Mouse (Mus musculus) neural tube, embryonic 12.5 days (tissue): Measurements from ENCODE around the gene Racgap1. TPM values are rescaled to one million over a fixed set of nuclear protein-coding genes. Genes with fewer than 3 reads are reported as not detected.
A peak's percentile ranks its signal among the peaks of the same experiment; 100 is the strongest.

Source experiments
- ATAC-seq: fragments of 200-750 bp; cut with Nextera tagmentation; 2 replicates; pipeline ENCODE4 v1.8.0; 2017; ENCODE audit warnings: low read depth, mild to moderate bottlenecking, moderate TSS enrichment, moderate library complexity; ENCODE audit not compliant: low FRiP score
- H3K27ac ChIP-seq: fragments of 300-500 bp; sonication (generic); 2 replicates; pipeline ENCODE4 v1.5.1; 2016
- H3K27me3 ChIP-seq: fragments of 300-500 bp; sonication (generic); replicated peaks from 2 replicates; pipeline ENCODE4 v1.6.1; 2016; ENCODE audit warnings: mild to moderate bottlenecking
- H3K36me3 ChIP-seq: fragments of 300-500 bp; sonication (generic); 2 replicates; pipeline ENCODE4 v1.6.1; 2016; ENCODE audit warnings: mild to moderate bottlenecking
- H3K4me1 ChIP-seq: fragments of 300-500 bp; sonication (generic); 2 replicates; pipeline ENCODE4 v1.6.1; 2016
- H3K4me2 ChIP-seq: fragments of 300-500 bp; sonication (generic); replicated peaks from 2 replicates; pipeline ENCODE4 v1.6.1; 2016; ENCODE audit warnings: mild to moderate bottlenecking
- H3K4me3 ChIP-seq: fragments of 300-500 bp; sonication (generic); 2 replicates; pipeline ENCODE4 v1.5.1; 2016
- H3K9ac ChIP-seq: fragments of 300-500 bp; sonication (generic); 2 replicates; pipeline ENCODE4 v1.6.1; 2016; ENCODE audit warnings: mild to moderate bottlenecking
- H3K9me3 ChIP-seq: fragments of 300-500 bp; sonication (generic); 2 replicates; pipeline ENCODE4 v1.6.1; 2016; ENCODE audit warnings: mild to moderate bottlenecking
- WGBS: fragments of 180-500 bp; shearing (Covaris S2); methylation state at CpG from one replicate; pipeline ENCODE4 v1.1.7; 2016; 5-methylcytosine and 5-hydroxymethylcytosine counted together
- polyA plus RNA-seq: library from polyadenylated mRNA; unstranded; fragments of >200 nt; fragmentation: Nextera tagmentation; extraction: Ambion mirVana; gene quantifications from 2 replicates; pipeline ENCODE4 v1.2.1, GENCODE M21; 2016

Gene Racgap1
- 207 and 218 TPM in 2 replicates for polyA plus RNA-seq

DNA sequence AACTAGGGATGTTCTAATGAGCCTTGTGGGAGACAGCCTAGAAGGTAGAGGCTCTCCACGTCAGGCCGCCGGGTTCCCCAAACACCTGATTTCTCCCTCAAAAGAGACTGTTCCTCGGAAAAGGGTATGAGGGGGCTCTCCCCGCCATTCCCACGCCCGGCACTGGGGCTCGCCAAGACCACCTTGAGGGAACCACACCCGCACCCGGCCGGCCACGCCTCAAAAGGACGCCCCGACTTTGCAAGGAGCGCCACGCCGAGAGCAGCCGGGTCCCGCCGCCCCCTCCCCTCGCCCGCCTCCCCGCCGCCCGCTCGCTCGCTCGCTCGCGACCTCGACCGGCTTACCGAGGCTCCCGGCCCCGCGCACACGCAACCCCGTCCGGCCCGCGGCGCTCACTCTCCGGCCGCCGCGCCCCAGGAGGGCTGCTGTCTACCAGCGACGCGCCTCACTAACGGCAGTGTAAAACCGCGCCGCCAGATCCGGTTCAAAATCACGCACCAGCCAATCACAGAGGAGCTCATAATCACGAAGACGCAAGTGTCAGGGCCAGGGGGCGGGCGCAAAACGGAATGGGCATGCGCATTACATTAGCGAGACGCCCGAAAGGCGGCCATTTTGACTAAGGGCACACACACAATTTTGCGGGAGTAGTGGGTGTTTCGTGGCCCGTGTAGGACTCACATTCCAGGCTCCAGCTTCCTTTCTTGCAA lies at the start of gene Racgap1:
Gene Racgap1 (minus strand): TSS at position 494 of the 710 bp plus-strand sequence.
- peak; percentile 87 for ATAC-seq
- no peak within 1 kb of the TSS for H3K27ac ChIP-seq

DNA sequence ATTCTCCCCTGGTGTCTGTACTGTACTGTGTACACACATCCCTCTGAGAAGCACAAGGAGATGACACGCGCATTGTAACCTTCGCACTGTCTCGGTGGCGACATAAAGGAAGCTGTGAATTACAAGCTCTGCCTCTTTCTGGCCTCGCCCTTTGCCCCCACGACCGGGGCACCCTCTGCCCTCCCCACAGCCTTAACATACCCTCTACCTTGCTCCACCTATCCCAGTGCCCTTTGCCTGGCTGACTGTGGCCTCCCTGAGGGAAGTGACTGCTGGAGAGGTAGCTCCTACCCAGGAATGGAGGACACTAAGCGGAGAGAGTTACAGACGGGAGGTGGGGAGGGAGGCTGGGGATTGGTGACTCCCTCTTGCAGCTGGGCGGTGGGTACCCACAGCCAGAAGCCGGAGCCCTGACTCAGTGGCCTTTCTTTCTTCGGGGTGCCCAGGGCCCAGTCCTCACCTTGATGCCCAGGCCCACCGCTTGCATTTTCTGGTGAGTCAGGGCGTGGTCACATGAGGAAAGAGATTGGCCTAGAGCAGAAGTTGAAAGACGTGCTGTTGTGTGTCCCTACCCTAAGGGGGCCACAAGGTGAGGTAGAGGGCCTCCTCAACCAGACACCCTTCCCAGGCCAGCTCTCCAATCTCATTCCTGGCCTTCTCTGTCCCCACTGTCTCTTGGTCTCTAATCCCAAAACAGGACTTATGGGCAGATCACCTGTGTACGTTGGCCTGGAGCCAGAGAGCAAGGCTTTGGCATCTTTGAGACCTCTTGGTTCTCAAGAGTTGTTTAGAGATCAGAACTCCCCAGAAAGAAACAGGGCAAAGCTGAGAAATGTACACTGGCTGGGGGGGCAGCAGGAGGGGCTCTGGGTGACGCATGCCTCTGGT lies 49.0 kb upstream of the Racgap1 start:
- Histone ChIP-seq H3K4me1 (peaks cover 34% of the 10 kb centered on the region), H3K27ac (no peak overlapping the region), H3K9me3 (no peaks in the 10 kb centered on the region), H3K27me3 (no peaks in the 10 kb centered on the region), H3K4me3 (no peak overlapping the region), H3K9ac (no peak overlapping the region), H3K36me3 (peaks cover 33% of the 10 kb centered on the region), H3K4me2 (no peak overlapping the region)
- 88% methylated on average over 18 of the region's 18 CpGs for WGBS
- ATAC-seq, result no peak

More for the DNA sequence above, at the start of gene Racgap1:
- WGBS, result under 1% methylated on average over 56 of the region's 68 CpGs
- H3K4me3 ChIP-seq, result peak within 1 kb of the TSS; percentile 84
- H3K36me3 ChIP-seq, result no peaks in the 10 kb centered on the region
- H3K27me3 ChIP-seq, result peaks cover 16% of the 10 kb centered on the region
- no peaks in the 10 kb centered on the region for H3K9me3 ChIP-seq
- H3K4me2 ChIP-seq, result peak within 1 kb of the TSS; percentile 86
- H3K9ac ChIP-seq, result peak within 1 kb of the TSS; percentile 83
- peaks cover 66% of the 10 kb centered on the region for H3K4me1 ChIP-seq

DNA sequence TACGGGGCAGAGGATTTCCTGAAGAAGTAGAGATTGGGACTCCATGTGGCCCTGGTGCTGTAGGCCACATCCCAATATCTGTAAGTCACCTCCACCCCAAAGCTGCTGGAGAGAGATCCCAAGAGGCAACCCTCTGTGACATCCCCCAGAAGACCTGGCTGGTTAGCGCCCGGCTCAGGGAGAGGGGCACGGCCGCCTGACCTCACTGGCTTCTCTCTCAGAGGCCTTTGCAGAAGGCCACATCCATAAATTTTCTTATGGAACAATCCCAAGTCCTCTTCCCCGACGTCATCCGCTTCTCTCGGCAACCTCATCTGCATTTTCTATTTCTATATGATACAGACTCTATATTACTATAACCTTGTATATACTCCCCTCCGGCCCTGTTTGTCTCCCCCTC lies 48.3 kb upstream of the Racgap1 start:
- 70% methylated on average over 10 of the region's 10 CpGs for WGBS
- no peaks in the 10 kb centered on the region for H3K9me3 ChIP-seq
- H3K27me3 ChIP-seq, result no peaks in the 10 kb centered on the region
- no peak overlapping the region for H3K27ac ChIP-seq
- H3K4me3 ChIP-seq, result no peak overlapping the region
- no peak overlapping the region for H3K4me2 ChIP-seq
- ATAC-seq, result no peak
- H3K36me3 ChIP-seq, result peaks cover 33% of the 10 kb centered on the region
- peaks cover 29% of the 10 kb centered on the region for H3K4me1 ChIP-seq
- H3K9ac ChIP-seq, result no peak overlapping the region

DNA sequence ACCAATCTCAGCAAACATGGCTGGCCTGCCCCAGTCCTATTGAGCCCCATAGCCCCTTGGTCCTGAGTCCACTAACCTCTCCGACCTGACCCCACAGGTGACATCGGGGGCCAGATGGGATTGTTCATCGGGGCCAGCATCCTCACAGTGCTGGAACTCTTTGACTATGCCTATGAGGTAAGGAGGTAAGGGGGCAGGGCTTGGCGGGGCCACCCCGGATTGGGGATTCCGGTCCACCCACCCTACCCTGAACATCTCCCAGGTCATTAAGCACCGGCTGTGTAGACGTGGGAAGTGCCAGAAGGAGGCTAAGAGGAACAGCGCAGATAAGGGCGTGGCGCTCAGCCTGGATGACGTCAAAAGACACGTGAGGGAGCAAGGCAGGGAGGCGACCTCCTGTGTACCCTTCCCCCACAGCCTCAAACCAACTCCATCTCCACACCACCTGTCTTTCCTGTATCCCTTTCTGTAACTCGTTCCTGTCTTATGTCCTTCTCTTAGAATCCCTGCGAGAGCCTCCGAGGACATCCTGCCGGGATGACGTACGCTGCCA lies 47.2 kb upstream of the Racgap1 start:
- Histone ChIP-seq H3K9ac (no peak overlapping the region), H3K4me1 (peaks cover 18% of the 10 kb centered on the region), H3K27me3 (no peaks in the 10 kb centered on the region), H3K4me3 (no peak overlapping the region), H3K36me3 (peaks cover 33% of the 10 kb centered on the region), H3K27ac (no peak overlapping the region), H3K9me3 (no peaks in the 10 kb centered on the region), H3K4me2 (peak overlapping the region; percentile 22; the same call in 1 of the 2 replicates)
- WGBS, result 42% methylated on average over 20 of the region's 20 CpGs
- no peak for ATAC-seq

DNA sequence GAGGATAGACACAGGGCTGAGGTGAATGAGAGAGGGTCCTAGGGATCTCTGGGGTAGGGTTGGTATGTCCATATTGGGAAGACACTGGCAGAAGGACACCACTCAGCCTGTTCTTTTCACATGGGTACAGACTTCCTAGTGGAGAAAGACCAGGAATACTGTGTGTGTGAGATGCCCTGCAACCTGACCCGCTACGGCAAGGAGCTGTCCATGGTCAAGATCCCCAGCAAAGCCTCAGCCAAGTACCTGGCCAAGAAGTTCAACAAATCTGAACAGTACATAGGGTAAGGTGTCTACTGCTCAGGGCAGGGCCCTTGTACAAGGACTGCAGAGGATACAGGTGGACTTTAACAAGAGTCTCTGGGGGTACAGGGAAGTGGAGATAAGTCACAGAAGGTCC lies 45.9 kb upstream of the Racgap1 start:
- H3K4me3 ChIP-seq, result no peak overlapping the region
- H3K9me3 ChIP-seq, result no peaks in the 10 kb centered on the region
- no peak overlapping the region for H3K9ac ChIP-seq
- 34% methylated on average over 2 of the region's 2 CpGs for WGBS
- no peak overlapping the region for H3K27ac ChIP-seq
- no peak for ATAC-seq
- H3K27me3 ChIP-seq, result no peaks in the 10 kb centered on the region
- H3K4me2 ChIP-seq, result no peak overlapping the region
- H3K4me1 ChIP-seq, result peaks cover 11% of the 10 kb centered on the region; the same call in 1 of the 2 replicates
- peaks cover 41% of the 10 kb centered on the region for H3K36me3 ChIP-seq

DNA sequence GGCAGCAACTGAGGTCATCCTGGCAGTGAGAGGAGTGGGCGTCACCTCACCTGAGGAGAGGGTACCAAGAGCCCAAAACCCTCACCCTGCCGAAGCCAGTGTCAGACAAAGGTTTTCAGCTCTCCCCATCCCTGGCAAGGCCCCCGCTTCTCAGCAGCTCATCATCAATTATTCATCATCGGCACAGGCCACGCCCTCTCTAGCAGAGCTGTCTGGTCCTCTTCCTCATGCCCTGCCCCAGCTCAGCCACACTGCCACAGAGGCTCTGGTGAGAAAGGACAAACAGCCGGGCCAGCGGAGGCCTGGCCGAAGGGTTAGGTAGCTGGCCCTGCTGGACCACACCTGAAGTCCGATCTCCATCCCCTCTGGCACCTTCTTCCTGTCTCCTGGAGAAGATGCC lies 40.5 kb upstream of the Racgap1 start:
- peaks cover 23% of the 10 kb centered on the region for H3K36me3 ChIP-seq
- ATAC-seq, result peak; percentile 56; the same call in 1 of the 2 replicates
- H3K4me2 ChIP-seq, result peak overlapping the region; percentile 13; the same call in 1 of the 2 replicates
- no peak overlapping the region for H3K9ac ChIP-seq
- WGBS, result 52% methylated on average over 9 of the region's 9 CpGs
- peaks cover 20% of the 10 kb centered on the region; the same call in 1 of the 2 replicates for H3K4me1 ChIP-seq
- no peak overlapping the region for H3K4me3 ChIP-seq
- H3K27me3 ChIP-seq, result no peaks in the 10 kb centered on the region
- no peak overlapping the region for H3K27ac ChIP-seq
- H3K9me3 ChIP-seq, result no peaks in the 10 kb centered on the region

DNA sequence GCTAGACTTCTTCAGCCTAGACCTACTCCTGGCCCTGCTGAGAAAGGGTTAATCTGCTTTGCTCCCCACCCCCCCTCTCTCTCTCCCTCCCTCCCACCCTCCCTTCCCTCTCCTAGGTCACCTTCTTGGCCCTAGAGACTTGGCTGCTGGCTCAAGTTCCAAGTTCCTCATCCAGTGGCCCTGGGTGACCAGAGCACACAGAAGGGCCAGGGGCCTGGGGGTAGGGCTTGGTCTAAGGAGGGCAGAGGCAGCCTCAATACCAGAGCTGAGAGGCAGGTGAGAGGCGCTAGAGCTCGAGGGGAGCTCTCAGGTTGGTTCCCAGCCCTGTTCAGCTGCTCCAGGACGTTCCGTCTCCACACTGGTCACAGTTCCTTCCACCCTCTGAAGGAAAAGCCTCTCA lies 39.5 kb upstream of the Racgap1 start:
- no peak for ATAC-seq
- WGBS, result 35% methylated on average over 4 of the region's 4 CpGs
- H3K27me3 ChIP-seq, result no peaks in the 10 kb centered on the region
- no peaks in the 10 kb centered on the region for H3K9me3 ChIP-seq
- H3K27ac ChIP-seq, result no peak overlapping the region
- H3K4me2 ChIP-seq, result no peak overlapping the region; the same call in 1 of the 2 replicates
- H3K36me3 ChIP-seq, result peaks cover 17% of the 10 kb centered on the region
- H3K9ac ChIP-seq, result 0 out of 2 replicates have a peak overlapping the region, but pooled peaks have one; percentile 21
- H3K4me1 ChIP-seq, result peaks cover 20% of the 10 kb centered on the region; the same call in 1 of the 2 replicates
- no peak overlapping the region for H3K4me3 ChIP-seq

DNA sequence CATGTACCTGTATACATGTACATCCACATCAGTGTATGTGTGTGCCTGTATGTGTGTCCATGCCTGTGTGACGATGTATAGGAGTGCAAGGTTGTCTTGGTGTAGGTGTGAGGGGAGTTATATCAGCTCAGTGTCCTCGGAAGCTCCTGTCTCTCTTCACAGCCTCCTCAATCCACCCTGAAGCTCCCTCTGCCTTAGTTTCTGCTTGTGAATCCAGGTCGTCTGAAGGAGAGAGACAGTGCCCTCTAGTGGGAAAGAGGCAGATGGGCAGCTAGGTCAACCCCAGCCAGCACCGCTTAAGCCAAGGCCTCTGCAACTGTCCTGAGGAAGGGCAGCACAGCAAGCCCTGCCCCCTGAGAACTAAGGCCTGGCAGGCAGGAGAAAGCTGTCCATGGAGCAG lies 37.3 kb upstream of the Racgap1 start:
- Histone ChIP-seq H3K4me1 (peaks cover 20% of the 10 kb centered on the region; the same call in 1 of the 2 replicates), H3K36me3 (0 out of 2 replicates have a peak, but pooled peaks cover 23% of the 10 kb centered on the region), H3K4me2 (no peak overlapping the region), H3K27ac (no peak overlapping the region), H3K4me3 (no peak overlapping the region), H3K9me3 (no peaks in the 10 kb centered on the region), H3K27me3 (0 out of 2 replicates have a peak, but pooled peaks cover 3% of the 10 kb centered on the region), H3K9ac (no peak overlapping the region)
- ATAC-seq, result no peak
- 4% methylated on average over 4 of the region's 4 CpGs for WGBS

DNA sequence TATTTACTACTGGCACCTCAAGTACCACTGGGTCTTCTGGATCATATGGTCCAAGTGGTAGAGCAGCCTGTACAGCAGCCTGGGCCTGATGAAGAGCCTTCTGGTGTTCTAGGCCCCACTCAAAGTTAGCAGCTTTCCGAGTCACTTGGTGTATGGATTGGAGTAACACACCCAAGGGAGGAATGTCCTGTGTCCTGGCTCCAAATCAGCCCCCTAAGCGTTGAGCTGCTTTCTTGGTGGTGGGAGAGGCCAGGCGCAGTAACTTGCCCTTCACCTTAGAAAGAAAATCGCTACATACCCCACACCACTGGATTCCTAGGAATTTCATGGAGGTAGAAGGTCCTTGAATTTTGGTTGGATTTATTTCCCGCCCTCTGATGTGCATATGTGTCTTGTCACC lies 32.7 kb upstream of the Racgap1 start:
- H3K27me3 ChIP-seq, result 0 out of 2 replicates have a peak, but pooled peaks cover 3% of the 10 kb centered on the region
- H3K4me2 ChIP-seq, result no peak overlapping the region
- no peak overlapping the region for H3K9ac ChIP-seq
- H3K4me3 ChIP-seq, result no peak overlapping the region
- H3K36me3 ChIP-seq, result peaks cover 22% of the 10 kb centered on the region; the same call in 1 of the 2 replicates
- 94% methylated on average over 5 of the region's 5 CpGs for WGBS
- no peak for ATAC-seq
- H3K9me3 ChIP-seq, result no peaks in the 10 kb centered on the region
- H3K27ac ChIP-seq, result no peak overlapping the region
- H3K4me1 ChIP-seq, result peaks cover 3% of the 10 kb centered on the region; the same call in 1 of the 2 replicates

DNA sequence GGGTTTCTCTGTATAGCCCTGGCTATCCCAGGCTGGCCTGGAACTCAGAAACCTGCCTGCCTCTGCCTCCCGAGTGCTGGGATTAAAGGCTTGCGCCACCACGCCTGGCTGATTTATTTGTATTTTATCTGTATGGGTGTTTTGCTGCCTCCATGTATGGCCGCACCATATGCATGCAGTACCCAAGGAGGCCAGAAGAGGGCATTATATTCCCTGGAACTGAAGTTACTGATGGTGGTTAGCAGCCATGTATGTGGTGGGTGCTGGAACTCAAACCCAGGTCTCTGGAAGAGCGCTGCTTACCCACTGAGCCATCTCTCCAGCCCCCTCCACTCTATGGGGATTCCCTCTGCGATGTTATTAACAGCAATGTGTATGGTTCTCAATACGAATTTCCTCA lies 31.4 kb upstream of the Racgap1 start:
- ATAC-seq, result no peak
- Histone ChIP-seq H3K4me3 (no peak overlapping the region), H3K36me3 (peaks cover 22% of the 10 kb centered on the region; the same call in 1 of the 2 replicates), H3K27me3 (0 out of 2 replicates have a peak, but pooled peaks cover 3% of the 10 kb centered on the region), H3K4me1 (peaks cover 13% of the 10 kb centered on the region), H3K9ac (no peak overlapping the region), H3K4me2 (no peak overlapping the region), H3K27ac (no peak overlapping the region), H3K9me3 (no peaks in the 10 kb centered on the region)
- 93% methylated on average over 7 of the region's 7 CpGs for WGBS

DNA sequence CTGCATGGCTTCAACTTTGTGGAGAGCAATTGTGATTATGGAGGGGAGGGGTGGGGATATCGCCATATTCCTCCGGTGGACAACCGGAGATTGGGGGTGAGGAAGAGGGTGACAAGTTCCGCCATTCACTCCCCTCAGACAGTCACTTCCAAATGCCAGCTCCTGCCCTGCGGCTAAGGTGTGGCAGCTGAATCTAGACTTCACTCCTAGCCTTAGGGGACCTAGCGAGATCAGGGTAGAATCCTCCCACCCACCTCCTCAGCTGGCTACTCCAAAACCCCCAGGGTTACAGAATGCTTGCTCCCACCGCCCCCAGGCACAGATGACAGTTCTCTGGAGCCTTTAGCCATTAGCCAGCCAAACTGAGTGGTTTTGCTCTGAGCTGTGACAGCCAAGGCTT lies 27.6 kb upstream of the Racgap1 start:
- Histone ChIP-seq H3K9ac (no peak overlapping the region), H3K9me3 (no peaks in the 10 kb centered on the region), H3K4me2 (peak overlapping the region; percentile 14; the same call in 1 of the 2 replicates), H3K4me1 (peaks cover 35% of the 10 kb centered on the region), H3K27me3 (0 out of 2 replicates have a peak, but pooled peaks cover 3% of the 10 kb centered on the region), H3K36me3 (peaks cover 7% of the 10 kb centered on the region; the same call in 1 of the 2 replicates), H3K4me3 (no peak overlapping the region), H3K27ac (no peak overlapping the region)
- no peak for ATAC-seq
- WGBS, result 58% methylated on average over 7 of the region's 7 CpGs
